Mouse (Mus musculus): Measurements from ENCODE around the gene Gcn1l1.

- TF ChIP-seq EP300 (IDR thresholded peaks at IDR 0.05; ENCODE audit: low read depth) (no peak), CTCF (IDR thresholded peaks at IDR 0.05; ENCODE audit: low read depth) (no peak)
Measured at GRCm38 (mm10) chr5:115581662-115582061, 16.6 kb downstream of the Gcn1l1 start.
